Mouse (Mus musculus) gastrocnemius, postnatal 25 days (tissue): ENCODE data around the gene Castor1. TPM values are rescaled to one million over a fixed set of nuclear protein-coding genes. Genes with fewer than 3 reads are reported as not detected.
A peak's percentile ranks its signal among the peaks of the same experiment; 100 is the strongest.

Source experiments
- DNase-seq: peaks from one replicate; pipeline ENCODE4 v3.0.0; 2022
- total RNA-seq, 2 experiments: library from RNA; stranded (reverse); gene quantifications; 1 replicate in 1 of 2; 2 replicates in 1 of 2; pipeline ENCODE4 v1.2.3; 2021

Gene Castor1
- total RNA-seq, 2 experiments from 2014 or later, result 1.8 to 4.4 TPM

GRCm38 (mm10) chr11:4262847-4263246 lies 44.8 kb downstream of the Castor1 start:
- no peak for DNase-seq

DNA sequence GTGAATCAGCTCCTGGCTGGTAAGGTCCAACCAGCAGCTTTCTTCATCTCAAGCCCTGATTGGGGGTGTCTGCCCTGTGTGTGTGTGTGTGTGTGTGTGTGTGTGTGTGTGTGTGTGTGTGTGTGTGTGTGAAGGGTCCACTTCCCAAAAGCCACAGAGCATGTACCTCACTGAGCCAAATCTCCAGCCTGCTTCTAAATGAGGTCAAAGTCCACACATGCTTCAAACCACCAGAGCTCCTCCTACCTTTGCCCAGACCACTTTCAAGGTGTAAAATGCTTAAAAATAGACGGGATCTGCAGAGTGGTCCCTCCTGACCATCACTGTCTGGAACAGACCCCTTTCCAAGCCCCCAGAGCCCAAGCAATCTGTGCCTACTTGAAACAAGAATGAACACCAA lies 45.3 kb downstream of the Castor1 start:
- DNase-seq, result no peak

GRCm38 (mm10) chr11:4264066-4264465 lies 46.0 kb downstream of the Castor1 start:
- peak; percentile 76 for DNase-seq

GRCm38 (mm10) chr11:4266271-4267201 lies 48.5 kb downstream of the Castor1 start:
- peak; percentile 41 for DNase-seq

DNA sequence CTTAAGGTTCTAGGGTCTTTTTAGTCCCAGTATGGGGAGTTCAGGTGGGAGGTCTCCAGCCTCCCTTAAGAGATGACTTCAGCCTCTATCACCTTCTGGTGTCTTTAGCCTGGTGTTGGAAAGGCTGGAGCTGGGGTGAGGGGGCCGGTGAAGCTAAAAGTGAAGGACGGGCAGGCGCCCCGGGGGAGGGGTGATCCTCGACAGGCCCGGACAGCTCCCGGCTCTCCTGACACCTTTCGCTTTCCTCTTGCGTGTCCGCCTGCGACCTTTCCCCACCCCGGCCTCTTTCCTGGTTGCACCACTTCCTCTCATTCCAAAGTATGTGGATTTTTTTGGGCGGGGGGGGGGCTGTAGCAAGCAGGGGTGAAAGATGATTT lies 49.2 kb downstream of the Castor1 start:
- no peak for DNase-seq

DNA sequence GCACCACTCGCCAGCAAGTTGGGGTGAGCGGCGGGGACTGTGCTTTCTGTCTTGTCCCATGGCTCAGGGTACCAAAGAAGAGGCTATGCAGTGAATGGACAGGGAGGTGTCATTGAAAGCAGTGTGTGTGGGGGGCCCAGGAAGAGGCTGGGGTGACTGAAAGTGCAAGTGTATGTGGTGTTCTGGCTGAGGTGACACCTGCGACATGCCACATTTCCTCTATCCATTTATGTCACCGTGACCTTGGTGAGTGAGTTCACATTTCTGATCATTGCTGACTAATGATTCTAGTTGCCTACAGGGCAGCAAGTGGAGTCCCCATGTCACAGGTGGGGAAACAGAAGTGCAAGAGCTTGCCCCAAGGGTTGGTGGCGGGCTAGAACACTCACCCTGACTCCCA lies 50.5 kb downstream of the Castor1 start:
- no peak for DNase-seq

GRCm38 (mm10) chr11:4270744-4271459 lies 52.9 kb downstream of the Castor1 start:
- DNase-seq, result peak; percentile 86

- no peak for DNase-seq
Measured at GRCm38 (mm10) chr11:4271544-4271943, 53.5 kb downstream of the Castor1 start.

Other genes with a start within 250 kb of the Castor1 start
- gene 4930556J24Rik, start 241.4 kb upstream of the Castor1 start, total RNA-seq, result not detected
- gene Gal3st1, start 234.6 kb upstream of the Castor1 start, total RNA-seq, result under 1 TPM; 0.51 to 0.78 TPM
- gene Sec14l4, start 186.8 kb upstream of the Castor1 start, total RNA-seq, result not detected
- gene Sec14l3, start 153.4 kb upstream of the Castor1 start, total RNA-seq, result not detected
- gene Mtfp1, start 122.8 kb upstream of the Castor1 start, total RNA-seq, result 10 to 100 TPM; 60.8 to 62.0 TPM
- gene Sec14l2, start 94.8 kb upstream of the Castor1 start, total RNA-seq, result under 1 TPM; 0.49 to 0.83 TPM
- gene Rnf215, start 83.0 kb upstream of the Castor1 start, total RNA-seq, result 1 to 10 TPM; 4.9 to 5.0 TPM
- 1 to 10 TPM; 3.1 to 3.2 TPM for gene Ccdc157, start 57.9 kb upstream of the Castor1 start, total RNA-seq
- 10 to 100 TPM; 14.8 to 19.8 TPM for gene Sf3a1, start 57.9 kb upstream of the Castor1 start, total RNA-seq
- 1 to 10 TPM; 3.8 to 4.3 TPM for gene Tbc1d10a, start 31.4 kb upstream of the Castor1 start, total RNA-seq
- not detected for gene Osm, start 18.2 kb downstream of the Castor1 start, total RNA-seq
- under 1 TPM; 0.26 to 0.43 TPM for gene Lif, start 39.3 kb downstream of the Castor1 start, total RNA-seq
- not detected for gene Hormad2, start 222.9 kb downstream of the Castor1 start, total RNA-seq